Mouse (Mus musculus) heart, adult 2 months (tissue): ENCODE measurements around the gene Trip13.

ENCODE experiments used
- CTCF ChIP-seq: fragments of 200-600 bp; IDR thresholded peaks from 2 replicates; pipeline ENCODE4 v1.8.1; 2022; ENCODE audit warnings: antibody characterized with exemption, mild to moderate bottlenecking, moderate library complexity
- EP300 ChIP-seq: fragments of 200-500 bp; IDR thresholded peaks from 2 replicates; pipeline ENCODE4 v1.6.1; 2011; ENCODE audit warnings: low read depth, low read length, control low read depth; ENCODE audit not compliant: insufficient read depth

GRCm38 (mm10) chr13:73963551-73963950, 26.0 kb upstream of the Trip13 start, which contains the start of gene Zdhhc11:
- TF ChIP-seq CTCF (no peak), EP300 (no peak)
